Mouse (Mus musculus): ENCODE data around the gene Rnf38. TPM values are rescaled to one million over a fixed set of nuclear protein-coding genes. Genes with fewer than 3 reads are reported as not detected.

Rnf38 gene
- total and polyA plus RNA-seq, 3 experiments: 6.8 to 22.8 TPM; not detected in 1

GRCm38 (mm10) chr4:44173177-44173576 lies 60.4 kb downstream of the Rnf38 start (continued):
- TF ChIP-seq MEF2A (IDR thresholded peaks at IDR 0.05; ENCODE audit: extremely low read depth, insufficient replicate concordance, low read depth, low read length, poor library complexity, severe bottlenecking) (no peak), NRF1 (IDR thresholded peaks at IDR 0.05; ENCODE audit: insufficient read depth, low read depth, low read length, poor library complexity, severe bottlenecking) (no peak), ZNF384 (IDR thresholded peaks at IDR 0.05; ENCODE audit: low read depth, low read length) (no peak), SMC3 (IDR thresholded peaks at IDR 0.05; ENCODE audit: low read depth, low read length) (peak; percentile 82)

DNA sequence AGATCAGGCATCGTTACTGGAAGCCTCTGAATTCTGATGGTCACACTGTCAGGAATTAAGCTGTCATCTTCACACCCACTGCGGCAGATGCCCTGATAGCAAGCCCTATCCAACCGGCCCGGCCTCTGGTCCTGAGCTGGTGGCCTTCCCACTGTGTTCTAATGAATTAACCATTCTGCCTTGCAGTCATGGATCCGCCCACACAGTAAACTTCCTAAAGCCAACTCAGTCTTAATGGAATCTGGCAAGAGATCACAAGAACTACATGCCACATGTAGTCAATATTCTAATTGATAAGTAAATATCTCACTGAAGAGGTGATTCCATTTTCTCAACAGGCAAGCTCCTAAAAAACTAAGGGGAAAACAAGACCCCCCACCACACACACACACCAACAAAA lies 60.9 kb downstream of the Rnf38 start:
- H3K79me2 ChIP-seq (ENCODE audit: control insufficient read depth, insufficient read depth, low read length, poor library complexity): peaks cover under 1% of the 10 kb centered on the region; the same call in 1 of the 2 replicates
- H3K27ac ChIP-seq (ENCODE audit: control insufficient read depth, low read depth, low read length): no peak overlapping the region
- H3K4me1 ChIP-seq (ENCODE audit: control insufficient read depth in 1 of 2, insufficient read depth in 2 of 2, low read length in 2 of 2): peaks cover 0 to 2% of the 10 kb centered on the region in 2 experiments; a peak in 3 of 4 replicates
- H3K9me3 ChIP-seq (replicated peaks; ENCODE audit: insufficient read depth, low read length): no peaks in the 10 kb centered on the region
- H3K27me3 ChIP-seq (ENCODE audit: control insufficient read depth in 1 of 2, insufficient read depth in 2 of 2, low read length in 2 of 2): no peaks in the 10 kb centered on the region
- no peak overlapping the region for H3K9ac ChIP-seq (ENCODE audit: control insufficient read depth, low read depth, low read length, poor library complexity, severe bottlenecking)
- TF ChIP-seq POLR2A (IDR thresholded peaks at IDR 0.05; ENCODE audit: control insufficient read depth in 1 of 2, insufficient read depth in 1 of 2, low read depth in 1 of 2, low read length in 2 of 2, poor library complexity in 1 of 2): no peak
- TF ChIP-seq GATA1 (IDR thresholded peaks at IDR 0.05; ENCODE audit: low read depth, low read length): no peak
- no peak for TF ChIP-seq E2F4 (IDR thresholded peaks at IDR 0.05; ENCODE audit: borderline replicate concordance, low read depth, low read length)
- TF ChIP-seq POLR2AphosphoS5 (IDR thresholded peaks at IDR 0.05; ENCODE audit: borderline replicate concordance, low read depth, low read length): no peak
- TF ChIP-seq MAX (IDR thresholded peaks at IDR 0.05; ENCODE audit: low read length): no peak
- no peak for TF ChIP-seq POLR2AphosphoS2 (IDR thresholded peaks at IDR 0.05; ENCODE audit: low read length)
- H3K36me3 ChIP-seq (ENCODE audit: control insufficient read depth in 1 of 2, insufficient read depth in 2 of 2, low read length in 2 of 2): peaks cover 0 to 2% of the 10 kb centered on the region in 2 experiments; a peak in 1 of 4 replicates
- no peak for DNase-seq (ENCODE audit: low read depth, low spot score)
- H3K4me3 ChIP-seq (ENCODE audit: control insufficient read depth in 1 of 2, insufficient read depth in 1 of 2, low read depth in 2 of 2, low read length in 2 of 2): no peak overlapping the region

DNA sequence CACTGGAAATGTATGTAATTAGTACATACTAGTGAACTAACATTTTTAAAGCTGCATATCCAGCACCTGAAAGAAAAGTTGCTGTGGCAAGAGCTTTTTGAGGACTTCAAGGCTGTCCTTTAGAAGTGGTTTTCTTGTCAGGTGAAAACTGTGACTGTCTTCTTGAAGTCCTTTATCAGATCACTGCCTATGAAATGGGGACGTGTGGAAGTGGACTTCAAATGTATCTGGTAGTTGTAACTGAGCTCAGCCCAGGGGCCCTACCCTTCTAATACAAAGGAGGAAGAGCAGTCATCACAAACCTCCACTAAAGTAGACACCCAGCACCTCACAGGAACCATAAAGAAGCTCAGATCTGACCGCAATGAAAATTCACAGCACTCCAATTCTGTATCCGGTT lies 63.7 kb downstream of the Rnf38 start:
- no peak overlapping the region for H3K27ac ChIP-seq (ENCODE audit: control insufficient read depth, low read depth, low read length)
- DNase-seq (ENCODE audit: low read depth, low spot score): peak; percentile 10
- TF ChIP-seq UBTF (IDR thresholded peaks at IDR 0.05; ENCODE audit: borderline replicate concordance, insufficient read depth, low read depth, low read length): no peak
- TF ChIP-seq ELF1 (IDR thresholded peaks at IDR 0.05; ENCODE audit: low read depth, low read length): no peak
- no peak for TF ChIP-seq HCFC1 (IDR thresholded peaks at IDR 0.05; ENCODE audit: low read depth, low read length)
- no peak for TF ChIP-seq TBP (IDR thresholded peaks at IDR 0.05; ENCODE audit: low read depth, low read length)
- no peak for TF ChIP-seq MYB (IDR thresholded peaks at IDR 0.05; ENCODE audit: low read depth, low read length)
- TF ChIP-seq BHLHE40 (IDR thresholded peaks at IDR 0.05; ENCODE audit: borderline replicate concordance, low read depth, low read length): no peak
- TF ChIP-seq NRF1 (IDR thresholded peaks at IDR 0.05; ENCODE audit: insufficient read depth, low read depth, low read length, poor library complexity, severe bottlenecking): no peak
- no peak for TF ChIP-seq SIN3A (IDR thresholded peaks at IDR 0.05; ENCODE audit: low read length)
- TF ChIP-seq TCF12 (IDR thresholded peaks at IDR 0.05; ENCODE audit: low read depth, low read length): no peak
- no peak for TF ChIP-seq MAZ (IDR thresholded peaks at IDR 0.05; ENCODE audit: low read depth, low read length)
- TF ChIP-seq CTCF (IDR thresholded peaks at IDR 0.05 in 2 of 3, conservative IDR thresholded peaks at IDR 0.05 in 1 of 3; ENCODE audit: control insufficient read depth in 1 of 3, insufficient read depth in 1 of 3, low read depth in 2 of 3, low read length in 3 of 3, poor library complexity in 1 of 3, severe bottlenecking in 1 of 3): no peak
- no peak for TF ChIP-seq ZNF384 (IDR thresholded peaks at IDR 0.05; ENCODE audit: low read depth, low read length)
- no peak for TF ChIP-seq CHD2 (IDR thresholded peaks at IDR 0.05; ENCODE audit: low read length)
- no peak for TF ChIP-seq ZMIZ1 (IDR thresholded peaks at IDR 0.05; ENCODE audit: low read depth, low read length)
- no peak for TF ChIP-seq E2F4 (IDR thresholded peaks at IDR 0.05; ENCODE audit: borderline replicate concordance, low read depth, low read length)
- TF ChIP-seq RAD21 (IDR thresholded peaks at IDR 0.05; ENCODE audit: low read depth, low read length): no peak
- no peak for TF ChIP-seq ZKSCAN1 (IDR thresholded peaks at IDR 0.05; ENCODE audit: low read depth, low read length)
- no peak for TF ChIP-seq RCOR1 (IDR thresholded peaks at IDR 0.05; ENCODE audit: low read depth, low read length)
- TF ChIP-seq ETS1 (IDR thresholded peaks at IDR 0.05; ENCODE audit: low read depth, low read length): no peak
- no peak for TF ChIP-seq MAX (IDR thresholded peaks at IDR 0.05; ENCODE audit: low read length)

More for the DNA sequence above, 63.7 kb downstream of the Rnf38 start:
- H3K4me3 ChIP-seq (ENCODE audit: control insufficient read depth in 1 of 2, insufficient read depth in 1 of 2, low read depth in 2 of 2, low read length in 2 of 2): no peak overlapping the region
- no peaks in the 10 kb centered on the region for H3K27me3 ChIP-seq (ENCODE audit: control insufficient read depth in 1 of 2, insufficient read depth in 2 of 2, low read length in 2 of 2)
- peaks cover 3 to 9% of the 10 kb centered on the region in 2 experiments for H3K4me1 ChIP-seq (ENCODE audit: control insufficient read depth in 1 of 2, insufficient read depth in 2 of 2, low read length in 2 of 2)
- H3K79me2 ChIP-seq (ENCODE audit: control insufficient read depth, insufficient read depth, low read length, poor library complexity): peaks cover 11% of the 10 kb centered on the region
- H3K9ac ChIP-seq (ENCODE audit: control insufficient read depth, low read depth, low read length, poor library complexity, severe bottlenecking): no peak overlapping the region
- no peaks in the 10 kb centered on the region for H3K9me3 ChIP-seq (replicated peaks; ENCODE audit: insufficient read depth, low read length)
- peaks cover 0 to 16% of the 10 kb centered on the region in 2 experiments; a peak in 2 of 4 replicates for H3K36me3 ChIP-seq (ENCODE audit: control insufficient read depth in 1 of 2, insufficient read depth in 2 of 2, low read length in 2 of 2)

Data from MEL (cell line).